Mouse (Mus musculus): ENCODE data around the gene Wnt4.

GRCm38 (mm10) chr4:137316027-137316770, 38.9 kb downstream of the Wnt4 start:
- TF ChIP-seq CTCF (IDR thresholded peaks at IDR 0.05; ENCODE audit: control insufficient read depth, insufficient read depth, low read length) (0 out of 2 replicates have a peak, but pooled peaks have one; percentile 14), POLR2A (IDR thresholded peaks at IDR 0.05; ENCODE audit: borderline replicate concordance, control insufficient read depth, low read depth, low read length) (no peak)
